Mouse (Mus musculus) spleen, embryonic (tissue): Measurements from ENCODE around the gene Igsf9b.

ENCODE experiments used
- CTCF ChIA-PET: fragments of 350-600 bp; sonication (Branson Sonifier 250); formaldehyde crosslinking; loops from one replicate; lab custom pipeline; 2022; lab: Charles Lee

Igsf9b gene

DNA sequence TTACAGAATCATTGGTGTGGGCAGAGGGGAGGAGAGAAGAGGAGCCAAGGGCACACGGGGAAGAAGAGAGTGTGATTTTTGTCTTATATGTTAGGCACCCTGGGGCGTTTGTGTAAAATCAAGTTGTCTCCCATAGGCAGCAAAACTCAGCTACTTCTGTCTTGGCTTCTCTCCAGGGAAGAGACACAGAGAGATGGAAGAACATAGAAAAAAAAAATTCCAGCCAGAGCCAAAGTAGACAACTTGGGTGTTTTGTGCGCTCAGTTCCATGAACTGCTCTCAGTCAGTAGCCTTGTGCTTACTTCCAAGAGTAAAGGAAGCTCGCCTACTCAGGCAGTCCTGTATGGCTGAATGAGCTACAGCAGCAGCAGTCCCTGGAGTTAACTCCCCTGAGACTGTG lies 31.4 kb downstream of the Igsf9b start:
- CTCF ChIA-PET, result no interaction called here

DNA sequence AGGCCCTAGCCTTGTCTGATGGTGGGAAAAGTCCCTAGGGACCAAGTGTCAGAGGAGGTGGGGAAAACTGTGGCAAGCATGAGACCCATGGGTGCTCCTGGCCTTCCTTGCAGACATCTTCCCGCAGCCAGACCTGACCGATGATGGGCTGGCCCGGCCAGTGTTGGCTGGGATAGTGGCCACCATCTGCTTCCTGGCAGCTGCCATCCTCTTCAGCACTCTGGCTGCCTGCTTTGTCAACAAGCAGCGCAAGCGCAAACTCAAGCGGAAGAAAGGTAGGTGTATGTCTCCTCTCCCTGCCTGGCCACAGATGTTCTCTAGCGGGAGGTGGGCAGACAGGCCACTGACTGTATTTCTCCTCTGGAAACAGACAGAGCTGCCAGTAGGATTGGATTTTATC lies 32.5 kb downstream of the Igsf9b start:
- CTCF ChIA-PET, result no interaction called here

GRCm38 (mm10) chr9:27334895-27335294 lies 35.9 kb downstream of the Igsf9b start:
- CTCF ChIA-PET, result interaction anchor here (0.6 kb wide), 1 partner anchor 139 kb away, joined by 5 read pairs; no protein-coding TSS in a partner anchor

DNA sequence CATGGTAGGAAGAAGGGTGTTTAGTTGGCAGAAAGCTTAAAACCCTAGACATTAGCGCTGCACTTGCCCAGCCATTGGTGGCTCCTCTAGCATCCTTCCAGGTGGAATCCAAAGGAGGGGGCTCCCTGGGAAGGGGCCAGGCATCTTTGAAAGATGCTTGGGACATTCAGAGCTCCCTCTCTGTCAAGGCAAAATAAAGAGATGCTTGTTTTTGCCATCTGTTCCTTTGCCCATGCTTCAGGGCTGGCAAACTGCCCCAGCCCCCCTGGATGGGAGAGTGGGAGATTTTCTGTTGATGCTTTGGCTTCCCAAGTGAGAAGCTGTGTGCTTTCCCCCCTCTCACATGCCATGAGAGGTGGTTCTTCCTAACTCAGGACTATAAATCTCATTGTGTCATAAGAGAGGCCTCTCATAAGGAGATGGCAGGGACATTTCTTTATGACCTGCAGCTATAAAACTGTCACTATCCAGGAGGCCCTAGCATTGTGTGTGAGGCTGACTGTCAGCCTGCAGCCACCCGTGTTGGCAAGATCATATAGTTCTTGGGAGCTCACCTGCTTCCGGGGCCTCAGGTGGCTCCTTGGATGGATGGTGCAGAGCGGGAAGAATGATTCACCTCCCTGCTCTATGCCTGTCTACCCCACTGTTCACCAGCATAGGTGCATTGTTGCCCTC lies 38.1 kb downstream of the Igsf9b start:
- CTCF ChIA-PET, result no interaction called here

GRCm38 (mm10) chr9:27339168-27339567 lies 40.2 kb downstream of the Igsf9b start:
- CTCF ChIA-PET, result no interaction called here

GRCm38 (mm10) chr9:27346541-27347269 lies 47.7 kb downstream of the Igsf9b start:
- CTCF ChIA-PET, result no interaction called here

DNA sequence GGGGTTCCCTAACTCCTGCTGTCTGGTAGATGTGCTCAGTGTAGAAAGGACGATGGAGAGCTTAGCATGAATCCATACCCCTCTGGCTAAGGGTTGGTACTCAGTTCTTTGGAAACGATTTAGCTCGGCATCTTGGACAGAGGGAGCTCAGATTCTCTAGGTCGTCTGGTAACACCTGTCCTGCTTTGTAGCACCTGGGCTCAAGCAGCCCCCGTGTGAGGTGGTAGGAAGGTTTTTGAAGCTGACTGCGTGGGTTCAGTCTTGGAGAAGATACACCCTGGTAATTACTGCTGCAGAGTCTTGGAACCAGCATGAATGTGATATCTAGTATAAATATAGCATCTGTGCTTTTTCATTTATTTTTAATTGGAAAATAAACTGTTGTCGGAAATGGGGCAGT lies 54.1 kb downstream of the Igsf9b start:
- CTCF ChIA-PET, result no interaction called here

DNA sequence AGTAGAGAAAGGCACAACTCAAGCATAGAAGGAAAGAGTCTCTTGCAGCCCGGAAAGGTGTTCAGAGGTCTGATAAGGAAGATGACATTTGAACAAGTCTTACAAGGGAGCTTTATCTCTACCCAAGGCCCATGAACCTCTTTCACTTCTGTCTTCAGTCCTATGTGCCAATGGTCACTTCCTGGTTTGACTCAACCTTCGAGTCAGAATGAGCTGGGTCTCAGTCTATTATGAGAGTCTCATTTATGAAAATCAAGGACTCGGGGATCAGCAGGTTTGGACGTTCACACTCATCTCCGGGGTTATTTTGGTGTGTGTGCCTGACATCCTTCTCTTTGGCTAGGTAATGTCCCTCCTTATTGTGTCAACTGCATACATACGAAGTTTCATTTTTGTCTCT lies 58.9 kb downstream of the Igsf9b start:
- CTCF ChIA-PET, result no interaction called here

GRCm38 (mm10) chr9:27367231-27367630 lies 68.2 kb downstream of the Igsf9b start:
- CTCF ChIA-PET, result no interaction called here

DNA sequence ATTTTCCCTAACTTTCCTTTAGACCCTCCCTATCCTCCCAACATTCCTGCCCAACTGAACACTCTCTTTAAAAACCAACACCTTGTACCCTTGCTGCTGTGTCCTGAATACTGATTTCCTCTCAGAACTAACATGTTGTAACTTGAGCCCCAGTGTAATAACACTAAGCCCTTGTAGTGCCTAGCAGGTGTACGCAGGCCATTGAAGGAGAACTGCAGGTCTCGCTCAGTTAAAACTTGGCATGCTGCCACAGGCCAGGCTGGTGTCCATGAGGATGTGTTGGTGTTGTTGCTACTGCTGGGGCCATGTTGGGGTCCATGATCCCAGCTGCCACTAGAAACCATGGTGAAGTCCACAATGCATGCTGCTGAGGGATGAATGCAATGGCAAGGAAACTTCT lies 70.1 kb downstream of the Igsf9b start:
- CTCF ChIA-PET, result no interaction called here

DNA sequence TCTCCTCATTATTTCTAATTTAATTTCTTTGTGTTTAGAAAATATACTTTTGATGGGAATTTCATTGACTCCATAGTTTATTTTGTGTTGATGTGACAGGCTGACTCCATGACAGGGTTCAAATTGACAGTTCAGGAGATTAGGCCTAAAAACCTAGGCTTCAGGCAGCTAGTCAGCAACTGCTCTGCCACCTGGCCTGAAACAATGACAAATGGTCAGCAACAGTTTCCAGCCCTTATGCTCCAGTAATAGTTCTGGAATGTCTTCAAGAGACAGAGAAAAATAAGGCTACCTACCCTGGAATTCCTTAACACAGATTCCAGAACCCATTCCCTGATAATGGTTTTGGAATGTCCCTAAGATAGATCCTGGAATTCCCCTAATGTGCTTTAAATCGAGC lies 76.7 kb downstream of the Igsf9b start:
- CTCF ChIA-PET, result no interaction called here

GRCm38 (mm10) chr9:27386951-27387350 lies 87.9 kb downstream of the Igsf9b start:
- CTCF ChIA-PET, result no interaction called here

GRCm38 (mm10) chr9:27396500-27396899 lies 97.5 kb downstream of the Igsf9b start, which contains the start of gene Spata19:
TSS of gene Spata19 (plus strand) at chr9:27396800.
- CTCF ChIA-PET, result no interaction called here

- CTCF ChIA-PET, result interaction anchor here (0.5 kb wide), 1 partner anchor 284 kb away, joined by 7 read pairs; no protein-coding TSS in a partner anchor
Observed at GRCm38 (mm10) chr9:27401169-27401568, 102.2 kb downstream of the Igsf9b start.
